Mouse (Mus musculus) CH12.LX (cell line): ENCODE measurements at regions not wholly inside any gene's neighbourhood (a gene's known extent, or its start where the extent isn't known, plus 50 kb on each side); places are given as distances from the start of the nearest gene placed in this dataset.

ENCODE experiments used
- DNase-seq: peaks from one replicate; pipeline ENCODE4 v3.0.0-alpha.2; 2013; ENCODE audit errors: extremely low read depth
- H3K27ac ChIP-seq: 2 replicates; pipeline ENCODE4 v1.5.1; 2012; ENCODE audit warnings: low read depth, mild to moderate bottlenecking, control low read depth, moderate library complexity; ENCODE audit not compliant: insufficient read depth
- H3K27me3 ChIP-seq: replicated peaks from 2 replicates; pipeline ENCODE3; 2012; ENCODE audit warnings: inconsistent platforms
- H3K36me3 ChIP-seq, 2 experiments: replicated peaks in 1 of 2; 2 replicates each; pipeline versions ENCODE3 to v1.6.1; 2012; ENCODE audit warnings: inconsistent platforms in 1 of 2, low read length in 1 of 2, mild to moderate bottlenecking in 1 of 2, mixed read lengths in 1 of 2, moderate library complexity in 1 of 2; ENCODE audit not compliant: control insufficient read depth in 1 of 2, insufficient read depth in 1 of 2
- H3K4me1 ChIP-seq, 2 experiments: 2 replicates each; pipeline ENCODE4 v1.6.1; 2012; ENCODE audit warnings: inconsistent platforms in 1 of 2, moderate library complexity in 1 of 2; ENCODE audit not compliant: insufficient read depth in 2 of 2, control insufficient read depth in 1 of 2
- H3K4me2 ChIP-seq: 2 replicates; pipeline ENCODE4 v1.6.1; 2012; ENCODE audit warnings: low read depth, mild to moderate bottlenecking, control low read depth; ENCODE audit not compliant: poor library complexity, insufficient read depth, severe bottlenecking
- H3K4me3 ChIP-seq, 3 experiments: fragments of 150-350 bp in 1 of 3; sonication (generic) in 1 of 3; replicated peaks in 1 of 3; 2 replicates each; pipeline versions ENCODE3 to v1.5.1; 2011 to 2012; ENCODE audit warnings: low read depth in 2 of 3, low read length in 2 of 3, mild to moderate bottlenecking in 2 of 3, moderate library complexity in 2 of 3, control low read depth in 1 of 3, improper control_type of control experiment in 1 of 3, inconsistent platforms in 1 of 3, mixed read lengths in 1 of 3; ENCODE audit not compliant: poor library complexity in 1 of 3
- H3K79me2 ChIP-seq: replicated peaks from 2 replicates; pipeline ENCODE4 v1.6.1; 2012; ENCODE audit warnings: mild to moderate bottlenecking, moderate library complexity; ENCODE audit not compliant: control insufficient read depth, poor library complexity, insufficient read depth, severe bottlenecking; ENCODE audit errors: extremely low read depth
- H3K9ac ChIP-seq: 2 replicates; pipeline ENCODE4 v1.6.1; 2012; ENCODE audit warnings: low read depth, mild to moderate bottlenecking, control low read depth, moderate library complexity; ENCODE audit not compliant: insufficient read depth
- H3K9me3 ChIP-seq: replicated peaks from 2 replicates; pipeline ENCODE3; 2012; ENCODE audit warnings: low read length, inconsistent platforms, mixed read lengths
- CTCF ChIP-seq, 2 experiments: IDR thresholded peaks in 1 of 2; conservative IDR thresholded peaks in 1 of 2; 2 replicates each; pipeline ENCODE4 v1.5.1; 2011 to 2012; ENCODE audit warnings: low read depth in 2 of 2, low read length in 2 of 2, improper control_type of control experiment in 1 of 2, inconsistent platforms in 1 of 2, mild to moderate bottlenecking in 1 of 2, moderate library complexity in 1 of 2
- E2F4 ChIP-seq: IDR thresholded peaks from 2 replicates; pipeline ENCODE4 v1.6.1; 2011; ENCODE audit warnings: low read depth, low read length, improper control_type of control experiment; ENCODE audit not compliant: insufficient replicate concordance
- GABPA ChIP-seq: IDR thresholded peaks from 2 replicates; pipeline ENCODE4 v1.6.1; 2012; ENCODE audit warnings: low read depth, low read length, improper control_type of control experiment, inconsistent platforms; ENCODE audit not compliant: insufficient replicate concordance
- MAFK ChIP-seq: IDR thresholded peaks from 2 replicates; pipeline ENCODE4 v1.6.1; 2011; ENCODE audit warnings: low read length, improper control_type of control experiment; ENCODE audit not compliant: insufficient replicate concordance
- MAX ChIP-seq: IDR thresholded peaks from 2 replicates; pipeline ENCODE4 v1.6.1; 2011; ENCODE audit warnings: low read length, improper control_type of control experiment
- NELFE ChIP-seq: IDR thresholded peaks from 2 replicates; pipeline ENCODE4 v1.6.1; 2011; ENCODE audit warnings: low read depth, low read length, improper control_type of control experiment
- RAD21 ChIP-seq: IDR thresholded peaks from 2 replicates; pipeline ENCODE4 v1.6.1; 2011; ENCODE audit warnings: low read depth, mild to moderate bottlenecking, low read length, improper control_type of control experiment, moderate library complexity
- SMC3 ChIP-seq: IDR thresholded peaks from 2 replicates; pipeline ENCODE4 v1.6.1; 2011; ENCODE audit warnings: low read depth, low read length, improper control_type of control experiment
- TCF12 ChIP-seq: IDR thresholded peaks from 2 replicates; pipeline ENCODE4 v1.6.1; 2014; ENCODE audit warnings: low read depth, mild to moderate bottlenecking, inconsistent platforms, low read length, improper control_type of control experiment
- UBTF ChIP-seq: IDR thresholded peaks from 2 replicates; pipeline ENCODE4 v1.6.1; 2012; ENCODE audit warnings: low read depth, mild to moderate bottlenecking, inconsistent platforms, low read length, improper control_type of control experiment, moderate library complexity
- USF1 ChIP-seq: IDR thresholded peaks from 2 replicates; pipeline ENCODE4 v1.6.1; 2014; ENCODE audit warnings: low read depth, mild to moderate bottlenecking, inconsistent platforms, low read length, improper control_type of control experiment
- USF2 ChIP-seq: conservative IDR thresholded peaks from 2 replicates; pipeline ENCODE4 v1.6.1; 2011; ENCODE audit warnings: low read depth, low read length, improper control_type of control experiment
- ZMIZ1 ChIP-seq: IDR thresholded peaks from 2 replicates; pipeline ENCODE4 v1.6.1; 2012; ENCODE audit warnings: low read depth, mild to moderate bottlenecking, inconsistent platforms, low read length, improper control_type of control experiment
- ZNF384 ChIP-seq: IDR thresholded peaks from 2 replicates; pipeline ENCODE4 v1.6.1; 2012; ENCODE audit warnings: low read depth, low read length, improper control_type of control experiment, inconsistent platforms
- dilution Hi-C: fragments of 300-500 bp; cut with MboI; formaldehyde crosslinking; loops from 2 replicates; pipeline ENCODE4 v1.14.3; 2020; ENCODE audit warnings: low sequenced_read_pairs; ENCODE audit not compliant: extremely low pct_unique_long_range_greater_than_20kb, extremely low pct_ligation_motif_present
- in situ Hi-C: fragments of 300-500 bp; cut with MboI; formaldehyde crosslinking; loops from 3 replicates; pipeline ENCODE4 v1.14.3; 2019; ENCODE audit warnings: low sequenced_read_pairs, low pct_ligation_motif_present, low pct_unique_long_range_greater_than_20kb, mixed read lengths

DNA sequence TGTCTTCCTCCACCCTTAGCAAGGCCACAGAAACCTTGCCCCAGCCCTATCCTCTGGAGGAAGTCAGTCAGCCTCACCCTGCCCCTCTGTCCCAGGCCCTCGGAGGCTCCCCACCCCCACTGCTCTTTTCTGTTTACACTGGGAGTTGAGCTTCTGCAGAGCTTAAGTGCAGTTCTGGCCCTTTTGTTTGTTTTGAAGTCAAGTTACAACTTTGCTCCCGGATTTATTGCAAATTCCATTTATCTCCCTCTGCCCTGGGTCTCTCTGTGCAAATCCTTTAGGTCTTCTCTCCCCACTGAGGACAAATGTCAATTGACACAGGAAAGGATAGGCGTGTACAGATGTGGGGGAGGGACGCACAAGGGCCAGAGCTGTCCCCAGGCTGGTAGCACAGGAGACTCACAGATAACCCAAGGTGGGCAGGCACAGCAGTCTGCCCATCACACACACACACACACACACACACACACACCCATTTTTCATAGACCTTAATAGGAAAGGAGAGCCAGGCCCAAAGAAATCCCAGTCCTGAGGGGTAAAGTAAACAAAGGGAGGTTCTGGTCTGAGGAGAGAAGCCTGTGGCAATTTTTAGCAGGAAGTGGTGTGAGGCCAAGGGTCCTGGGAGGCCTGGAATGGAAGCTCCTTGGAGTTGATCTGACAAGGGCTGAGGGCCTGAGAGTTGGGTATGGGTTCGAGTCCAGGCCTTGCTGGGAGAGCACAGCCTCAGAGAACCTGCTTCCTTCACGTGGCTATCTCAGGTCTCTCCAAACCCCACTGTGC, 167.9 kb downstream of the Zfp36l1 start:
- Histone ChIP-seq H3K9ac (no peak overlapping the region), H3K4me3 (no peak overlapping the region), H3K27me3 (no peaks in the 10 kb centered on the region), H3K79me2 (no peaks in the 10 kb centered on the region), H3K4me2 (no peak overlapping the region), H3K27ac (no peak overlapping the region), H3K4me1 (peaks cover 3 to 39% of the 10 kb centered on the region in 2 experiments), H3K9me3 (no peaks in the 10 kb centered on the region), H3K36me3 (no peaks in the 10 kb centered on the region)
- dilution Hi-C loops = no loop called here
- DNase-seq = no peak
- in situ Hi-C loops = no loop called here
- TF ChIP-seq CTCF (conservative IDR thresholded peaks at IDR 0.05 in 1 of 2, IDR thresholded peaks at IDR 0.05 in 1 of 2; ENCODE audit: low read depth in 2 of 2, low read length in 2 of 2) = no peak
- TF ChIP-seq ZMIZ1 = no peak

DNA sequence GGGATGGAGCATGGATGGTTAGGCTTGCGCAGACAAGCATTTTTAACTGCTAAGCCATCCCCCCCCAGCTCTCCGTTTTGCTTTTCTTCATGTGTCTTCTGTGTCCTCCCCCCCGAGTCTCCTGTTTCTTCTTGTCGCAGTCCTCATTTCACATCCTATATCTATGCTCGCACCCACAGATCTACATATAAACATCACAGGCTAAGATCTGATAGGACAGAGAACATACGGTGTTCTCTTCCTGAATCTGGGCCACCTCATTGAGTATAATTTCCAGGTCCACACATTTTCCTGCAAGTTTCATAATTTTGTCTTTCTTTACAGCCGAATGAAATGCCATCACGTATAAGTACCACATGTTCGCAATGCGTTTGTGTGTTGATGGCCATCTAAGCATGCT, 168.7 kb downstream of the Zfp36l1 start:
- no peak for TF ChIP-seq SMC3
- in situ Hi-C loops = no loop called here
- H3K27ac ChIP-seq = no peak overlapping the region

DNA sequence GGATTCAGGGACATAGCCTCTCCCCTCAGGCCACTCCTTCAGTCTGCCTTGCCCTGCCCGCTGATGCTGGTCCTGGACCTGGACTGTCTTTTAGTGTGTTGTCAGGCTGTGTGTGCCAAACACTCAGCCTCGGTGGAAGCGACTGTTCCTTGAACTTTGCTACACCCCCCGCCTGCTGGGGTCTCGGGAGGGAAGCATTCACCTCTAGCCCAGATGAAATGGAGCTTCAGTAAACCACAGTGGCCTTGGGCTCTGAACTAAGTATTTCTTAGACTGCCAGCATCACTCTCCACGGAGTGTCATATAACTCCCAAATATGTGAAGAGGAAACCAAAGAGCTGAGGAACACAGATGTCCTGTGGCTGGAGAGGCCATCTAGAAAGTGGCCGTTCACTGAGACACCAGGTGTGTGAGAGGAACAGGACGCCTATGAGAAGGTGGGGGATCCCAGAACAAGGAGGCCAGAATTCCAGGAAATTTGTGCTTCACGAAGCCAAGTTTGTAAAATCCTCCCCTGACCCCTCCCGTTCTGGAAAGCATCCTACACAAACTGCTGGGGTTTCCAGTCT, 170.2 kb downstream of the Zfp36l1 start:
- no peak for TF ChIP-seq MAX
- TF ChIP-seq E2F4 = no peak
- no peak for TF ChIP-seq CTCF (conservative IDR thresholded peaks at IDR 0.05 in 1 of 2, IDR thresholded peaks at IDR 0.05 in 1 of 2; ENCODE audit: low read depth in 2 of 2, low read length in 2 of 2)
- no peak for TF ChIP-seq USF1
- TF ChIP-seq NELFE = no peak
- TF ChIP-seq ZNF384 = no peak
- TF ChIP-seq MAFK = no peak
- TF ChIP-seq ZMIZ1 = no peak
- TF ChIP-seq USF2 = no peak
- no peak for TF ChIP-seq RAD21
- no peak for TF ChIP-seq GABPA
- no peak for TF ChIP-seq UBTF
- TF ChIP-seq TCF12 = no peak
- no peaks in the 10 kb centered on the region for H3K36me3 ChIP-seq
- no peak overlapping the region for H3K4me2 ChIP-seq
- H3K4me3 ChIP-seq = no peak overlapping the region
- dilution Hi-C loops = no loop called here
- peaks cover 3 to 39% of the 10 kb centered on the region in 2 experiments for H3K4me1 ChIP-seq
- in situ Hi-C loops = no loop called here
- no peak overlapping the region for H3K27ac ChIP-seq
- no peaks in the 10 kb centered on the region for H3K27me3 ChIP-seq
- no peaks in the 10 kb centered on the region for H3K9me3 ChIP-seq
- H3K79me2 ChIP-seq = no peaks in the 10 kb centered on the region
- no peak for DNase-seq
- H3K9ac ChIP-seq = no peak overlapping the region

More for the DNA sequence above, 168.7 kb downstream of the Zfp36l1 start:
- Histone ChIP-seq H3K4me3 (no peak overlapping the region), H3K27me3 (no peaks in the 10 kb centered on the region), H3K9me3 (no peaks in the 10 kb centered on the region), H3K4me2 (no peak overlapping the region), H3K79me2 (no peaks in the 10 kb centered on the region), H3K4me1 (peaks cover 3 to 39% of the 10 kb centered on the region in 2 experiments), H3K9ac (no peak overlapping the region), H3K36me3 (no peaks in the 10 kb centered on the region)
- DNase-seq = no peak
- dilution Hi-C loops = no loop called here
